27 mouse cellular contexts compared by ENCODE assay signal in genomic region chr5:9869091-9869490, GRCm38 (mm10).
A peak's percentile ranks its signal among the peaks of the same experiment; 100 is the strongest.
DNase-seq lines count a peak whose midpoint lies in the region; ATAC-seq and TF ChIP-seq lines count a peak whose summit lies in the region.
"Had no signal": no experiment of that assay in that cellular context is flagged by ENCODE, and none has a peak within 500 bp of the region (broad histone marks: within the 10 kb centered on the region; RNA-seq: fewer than 3 reads in every experiment).

No protein-coding gene starts in this region.

- H3K36me3 ChIP-seq in forebrain, embryonic 16.5 days (ENCODE audit: control insufficient read depth, insufficient read depth) = no peaks in the 10 kb centered on the region
- H3K36me3 ChIP-seq: embryonic facial prominence, embryonic 10.5 days; embryonic facial prominence, embryonic 15.5 days; stomach, embryonic 15.5 days had no signal

- 0 out of 2 replicates have a peak, but pooled peaks have one; percentile 55 for ATAC-seq in forebrain, embryonic 16.5 days
- ATAC-seq in megakaryocyte, adult 5-6 weeks (ENCODE audit: poor library complexity, severe bottlenecking) = no peak

- peaks cover 2% of the 10 kb centered on the region; the same call in 1 of the 2 replicates for H3K4me1 ChIP-seq in forebrain, embryonic 16.5 days (replicated peaks; ENCODE audit: control insufficient read depth, insufficient read depth, low read length)
- H3K4me1 ChIP-seq: embryonic facial prominence, embryonic 10.5 days; embryonic facial prominence, embryonic 15.5 days; stomach, embryonic 15.5 days had no signal

- DNase-seq in layer of hippocampus, adult 8-10 months (ENCODE audit: low spot score in 2 of 2) = peak; percentile 2 to 4
- DNase-seq in layer of hippocampus, postnatal 10 days (ENCODE audit: low spot score in 2 of 2) = no peak
- DNase-seq in Muller cell, postnatal 12 days (ENCODE audit: inconsistent ontology term) = peak; percentile 54
- DNase-seq in brain, embryonic 14.5 days (ENCODE audit: low read depth) = peak; percentile 78
- DNase-seq: adrenal gland, adult 8-10 months; B cell, adult 2 months; cerebellum, adult 8-10 months; cerebellum, postnatal 25 days; gastrocnemius, postnatal 25 days; heart, adult 11 months; heart, postnatal 4 days; kidney, adult 11 months; kidney, postnatal 25 days; liver; lung, adult 2 months; lung, postnatal 10 days; midbrain, embryonic 14.5 days; right cerebral cortex, postnatal 25 days had no signal

- H3K27ac ChIP-seq in forebrain, embryonic 16.5 days (ENCODE audit: low read length) = no peak overlapping the region
- H3K27ac ChIP-seq: embryonic facial prominence, embryonic 10.5 days; embryonic facial prominence, embryonic 15.5 days; hindbrain, embryonic 14.5 days; liver, embryonic 14.5 days; macrophage; stomach, embryonic 15.5 days had no signal

- TF ChIP-seq CTCF in brain, embryonic 14.5 days (IDR thresholded peaks at IDR 0.05; ENCODE audit: borderline replicate concordance, extremely low read depth, insufficient read depth, insufficient read length) = no peak

- no peak for TF ChIP-seq POLR2A in brain, embryonic 14.5 days (IDR thresholded peaks at IDR 0.05; ENCODE audit: borderline replicate concordance, extremely low read depth, insufficient read depth, insufficient read length, poor library complexity, severe bottlenecking)

- WGBS in forebrain, embryonic 16.5 days = 14% methylated on average over 4 of the region's 4 CpGs

- H3K4me2 ChIP-seq in forebrain, embryonic 16.5 days (ENCODE audit: low read length) = no peak overlapping the region
- H3K4me2 ChIP-seq: embryonic facial prominence, embryonic 15.5 days; heart, embryonic 11.5 days; hindbrain, embryonic 14.5 days; stomach, embryonic 15.5 days had no signal

- no peak overlapping the region for H3K9ac ChIP-seq in forebrain, embryonic 16.5 days (replicated peaks; ENCODE audit: low read depth, low read length)
- H3K9ac ChIP-seq: embryonic facial prominence, embryonic 15.5 days; hindbrain, embryonic 14.5 days; liver, embryonic 14.5 days; stomach, embryonic 15.5 days had no signal

- no peaks in the 10 kb centered on the region for H3K9me3 ChIP-seq in forebrain, embryonic 16.5 days (ENCODE audit: control insufficient read depth, low read length)
- H3K9me3 ChIP-seq: embryonic facial prominence, embryonic 10.5 days; embryonic facial prominence, embryonic 15.5 days; stomach, embryonic 15.5 days had no signal

- H3K27me3 ChIP-seq in forebrain, embryonic 16.5 days (replicated peaks; ENCODE audit: control insufficient read depth, insufficient read depth, low read length) = no peaks in the 10 kb centered on the region
- H3K27me3 ChIP-seq: embryonic facial prominence, embryonic 15.5 days; stomach, embryonic 15.5 days had no signal

- H3K4me3 ChIP-seq in forebrain, embryonic 16.5 days (replicated peaks; ENCODE audit: low read length) = no peak overlapping the region
- H3K4me3 ChIP-seq: embryonic facial prominence, embryonic 10.5 days; embryonic facial prominence, embryonic 15.5 days; stomach, embryonic 15.5 days had no signal

Comparison
In these comparisons a context has a peak if more than half of its experiments do, and no peak if none do; other contexts are left out.
1. DNase-seq: peak in layer of hippocampus, adult 8-10 months (2 of 2), Muller cell, postnatal 12 days (single experiment) and brain, embryonic 14.5 days (single experiment); none in layer of hippocampus, postnatal 10 days (0 of 2).